ENCODE assay signal across 10 mouse cellular contexts in the genomic region with DNA sequence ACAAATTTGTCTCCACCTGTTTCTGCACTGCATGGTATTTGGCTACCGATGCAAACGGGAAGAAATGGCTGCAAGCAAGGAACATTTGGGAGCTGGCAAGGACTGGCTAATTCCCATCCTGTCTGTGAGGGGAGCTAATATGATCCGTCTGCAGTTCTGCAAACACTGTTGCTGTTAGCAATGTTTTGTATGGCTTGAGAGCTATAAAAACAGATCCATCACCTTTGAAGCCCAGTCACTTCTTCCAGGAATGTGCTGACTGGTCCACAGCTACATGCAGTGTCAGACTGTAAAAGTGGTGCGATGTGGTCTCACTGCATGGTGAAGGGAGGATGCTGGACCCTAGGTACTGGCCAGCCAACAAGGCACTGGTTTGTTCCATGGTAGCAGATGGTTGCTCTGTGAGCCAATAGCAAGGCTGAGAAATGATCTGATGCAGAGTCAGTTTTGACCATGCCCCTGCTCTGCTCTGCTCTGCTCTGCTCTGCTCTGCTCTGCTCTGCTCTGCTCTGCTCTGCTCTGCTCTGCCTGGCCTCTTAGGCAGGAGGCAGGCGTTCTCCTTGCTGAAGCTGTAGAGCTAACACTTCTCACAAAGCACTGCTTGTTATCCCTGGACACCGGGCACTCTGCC. TPM values are rescaled to one million over a fixed set of nuclear protein-coding genes. Genes with fewer than 3 reads are reported as not detected.
A peak's percentile ranks its signal among the peaks of the same experiment; 100 is the strongest.
DNase-seq lines count a peak whose midpoint lies in the region; ATAC-seq lines count a peak whose summit lies in the region.
"Had no signal": no experiment of that assay in that cellular context is flagged by ENCODE, and none has a peak within 500 bp of the region (broad histone marks: within the 10 kb centered on the region; RNA-seq: fewer than 3 reads in every experiment).

No protein-coding gene starts in this region.

- no peak overlapping the region for H3K4me2 ChIP-seq in kidney, embryonic 15.5 days

- intact Hi-C loops in left cerebral cortex, postnatal 10 days (cut with DNase I): no loop called here

- no peaks in the 10 kb centered on the region for H3K27me3 ChIP-seq in kidney, embryonic 15.5 days

- H3K36me3 ChIP-seq in kidney, embryonic 15.5 days: no peaks in the 10 kb centered on the region

- H3K4me1 ChIP-seq in kidney, embryonic 15.5 days: no peaks in the 10 kb centered on the region

- no peak overlapping the region for H3K9ac ChIP-seq in kidney, embryonic 15.5 days

- no peak for DNase-seq in kidney, adult 9 months
- DNase-seq in cerebellum, postnatal 25 days: peak; percentile 44 to 55
- DNase-seq in left cerebral cortex, postnatal 10 days (ENCODE audit: extremely low spot score in 1 of 2, low spot score in 2 of 2): peak; percentile 16 to 32
- no peak for DNase-seq in spleen, adult 12 weeks (ENCODE audit: low spot score)
- DNase-seq in testis, postnatal 10 days (ENCODE audit: low spot score): no peak
- DNase-seq in heart, adult 18-20 months: no peak
- DNase-seq: adrenal gland, adult 8-10 months had no signal

- ATAC-seq in kidney, embryonic 15.5 days (replicated peaks; ENCODE audit: low FRiP score): 0 out of 2 replicates have a peak, but pooled peaks have one; percentile 25
- ATAC-seq in cerebellum, adult (ENCODE audit: insufficient number of reproducible peaks, low FRiP score, low TSS enrichment): peak; percentile 74

- H3K9me3 ChIP-seq in kidney, embryonic 15.5 days (replicated peaks): no peaks in the 10 kb centered on the region
- H3K9me3 ChIP-seq: megakaryocyte, embryonic 14.5 days had no signal

- no peak overlapping the region for H3K4me3 ChIP-seq in kidney, embryonic 15.5 days (replicated peaks)
- H3K4me3 ChIP-seq: megakaryocyte, embryonic 14.5 days had no signal

- WGBS in kidney, embryonic 15.5 days: 54% methylated on average over 6 of the region's 6 CpGs

- no peak overlapping the region for H3K27ac ChIP-seq in kidney, embryonic 15.5 days

RNA-seq across cellular contexts. Expression of a gene that starts 5.9 kb away (rescaled TPM):
- polyA plus RNA-seq in kidney, embryonic 15.5 days (2015; fragmentation: Nextera tagmentation; extraction: Ambion mirVana): 3.9 TPM in 2 replicates
- 10 to 100 TPM; 12.0 to 14.9 TPM for total RNA-seq in left cerebral cortex, postnatal 10 days (2021)
- under 1 TPM; 0.50 to 0.67 TPM for total RNA-seq in heart, adult 18-20 months (2021)

Comparison
In these comparisons a context has a peak if more than half of its experiments do, and no peak if none do; other contexts are left out.
1. DNase-seq: peak in cerebellum, postnatal 25 days (2 of 2) and left cerebral cortex, postnatal 10 days (2 of 2); none in kidney, adult 9 months (single experiment), spleen, adult 12 weeks (single experiment), testis, postnatal 10 days (single experiment) and heart, adult 18-20 months (0 of 2).
2. RNA of a gene that starts 5.9 kb away (total RNA-seq): 12.0 to 14.9 TPM in left cerebral cortex, postnatal 10 days; 0.50 to 0.67 TPM in heart, adult 18-20 months; every median in the first group is over 4 times any median in the second.